ENCODE assay signal across 8 mouse cellular contexts in genomic region chr3:80913779-80914284, GRCm38 (mm10). TPM values are rescaled to one million over a fixed set of nuclear protein-coding genes. Genes with fewer than 3 reads are reported as not detected.
DNase-seq lines count a peak whose midpoint lies in the region; ATAC-seq and TF ChIP-seq lines count a peak whose summit lies in the region.

No protein-coding gene starts in this region.

- H3K4me2 ChIP-seq in liver, embryonic 12.5 days: peak overlapping the region; percentile 68

- no peak overlapping the region for H3K9ac ChIP-seq in liver, embryonic 12.5 days

- peaks cover 2% of the 10 kb centered on the region for H3K4me1 ChIP-seq in testis, adult 2 months (ENCODE audit: control insufficient read depth, insufficient read depth, low read length)
- H3K4me1 ChIP-seq in liver, embryonic 12.5 days: peaks cover 2% of the 10 kb centered on the region; the same call in 1 of the 2 replicates

- ATAC-seq in frontal cortex, adult (ENCODE audit: low TSS enrichment): peak; percentile 56
- no peak for ATAC-seq in liver, embryonic 12.5 days

- H3K9me3 ChIP-seq in liver, embryonic 12.5 days (replicated peaks): no peaks in the 10 kb centered on the region

- DNase-seq in frontal cortex, postnatal 14 days (ENCODE audit: low spot score in 2 of 2): no peak
- no peak for DNase-seq in testis, postnatal 10 days (ENCODE audit: low spot score)
- no peak for DNase-seq in thymus, postnatal 36 days
- no peak for DNase-seq in layer of hippocampus, postnatal 10 days (ENCODE audit: low spot score in 2 of 2)
- DNase-seq in spleen, postnatal 36 days (ENCODE audit: low spot score in 2 of 2): no peak

- TF ChIP-seq POLR2A in testis, adult 2 months (IDR thresholded peaks at IDR 0.05; ENCODE audit: control insufficient read depth, low read depth, low read length): no peak

- TF ChIP-seq CTCF in testis, adult 2 months (IDR thresholded peaks at IDR 0.05; ENCODE audit: control insufficient read depth, insufficient read depth, insufficient replicate concordance, low read depth, low read length): no peak

- peak overlapping the region; percentile 56 for H3K4me3 ChIP-seq in testis, adult 2 months (ENCODE audit: control insufficient read depth, low read depth, low read length)
- peak overlapping the region; percentile 57 for H3K4me3 ChIP-seq in liver, embryonic 12.5 days

- WGBS in liver, embryonic 12.5 days (ENCODE audit: insufficient replicate concordance): 15% methylated on average over 6 of the region's 6 CpGs

- no peaks in the 10 kb centered on the region for H3K27me3 ChIP-seq in testis, adult 2 months (ENCODE audit: control insufficient read depth, insufficient read depth, low read length)
- H3K27me3 ChIP-seq in liver, embryonic 12.5 days (replicated peaks): peaks cover 27% of the 10 kb centered on the region

- no peaks in the 10 kb centered on the region for H3K36me3 ChIP-seq in testis, adult 2 months (ENCODE audit: control insufficient read depth, insufficient read depth, low read length)
- H3K36me3 ChIP-seq in liver, embryonic 12.5 days: no peaks in the 10 kb centered on the region

- no peak overlapping the region for H3K27ac ChIP-seq in testis, adult 2 months (ENCODE audit: control insufficient read depth, insufficient read depth, low read depth, low read length)
- H3K27ac ChIP-seq in liver, embryonic 12.5 days: no peak overlapping the region

RNA-seq across cellular contexts. Expression of gene Glrb, which starts 0.4 kb away (rescaled TPM):
- 0.12 and 0.24 TPM in 2 replicates for polyA plus RNA-seq in testis, adult 2 months (2012; rRNA removed)
- polyA plus RNA-seq in liver, embryonic 12.5 days (2016; fragmentation: Nextera tagmentation; extraction: Ambion mirVana): 0.75 and 1.3 TPM in 2 replicates
- 100 to 1,000 TPM; 118 to 126 TPM for total RNA-seq in layer of hippocampus, postnatal 10 days (2021)
